Mouse (Mus musculus) lung, postnatal 0 days (tissue): ENCODE measurements around the gene Terb1.

ENCODE experiments used
- CTCF ChIP-seq: IDR thresholded peaks from 2 replicates; pipeline ENCODE4 v1.5.1; 2016; ENCODE audit warnings: antibody characterized with exemption, mild to moderate bottlenecking
- EP300 ChIP-seq: IDR thresholded peaks from 2 replicates; pipeline ENCODE4 v1.6.1; 2016; ENCODE audit warnings: antibody characterized with exemption, mild to moderate bottlenecking, control low read depth

DNA sequence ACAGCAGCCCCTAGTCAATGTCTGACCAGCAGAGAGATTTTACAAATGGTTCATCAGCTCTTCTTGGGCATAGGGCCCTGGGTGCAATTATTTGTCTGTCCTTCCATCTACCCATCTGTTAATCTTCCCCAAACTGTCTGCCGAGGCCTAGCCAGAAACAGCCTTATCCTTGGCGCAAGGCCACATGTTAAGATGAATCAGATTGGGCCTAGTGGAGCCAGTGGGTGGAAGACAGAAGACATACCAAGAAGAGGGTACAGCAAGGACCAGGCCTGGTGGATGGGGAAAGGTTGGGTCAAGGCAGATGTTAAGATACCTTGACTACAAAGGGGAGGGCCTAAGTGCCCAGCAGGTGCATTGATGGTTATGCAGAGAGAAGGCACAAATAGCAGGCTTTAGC, 29.9 kb upstream of the Terb1 start:
- TF ChIP-seq EP300 (no peak), CTCF (no peak)
